Mouse (Mus musculus) embryonic fibroblast, embryonic 13.5 days (primary cell): ENCODE measurements around the gene Oard1.

ENCODE experiments used
- CTCF ChIP-seq: IDR thresholded peaks from 2 replicates; pipeline ENCODE4 v1.5.1; 2011; ENCODE audit warnings: mild to moderate bottlenecking, control low read depth, low read length, moderate library complexity, borderline replicate concordance; ENCODE audit not compliant: insufficient read depth
- POLR2A ChIP-seq: IDR thresholded peaks from 2 replicates; pipeline ENCODE4 v1.6.1; 2011; ENCODE audit warnings: low read depth, mild to moderate bottlenecking, control low read depth, low read length, moderate library complexity

GRCm38 (mm10) chr17:48463391-48463790, 53.6 kb downstream of the Oard1 start:
- TF ChIP-seq POLR2A, result no peak
- no peak for TF ChIP-seq CTCF
